Mouse (Mus musculus) forebrain, embryonic 14.5 days (tissue): ENCODE results near the gene Gm8113. TPM values are rescaled to one million over a fixed set of nuclear protein-coding genes. Genes with fewer than 3 reads are reported as not detected.
"Not testable (repeated sequence)": the region's sequence is repeated elsewhere in the genome, so short reads cannot be mapped to it uniquely, and the experiment has no call there.

Experiments used
- ATAC-seq: fragments of 200-750 bp; cut with Nextera tagmentation; 2 replicates; pipeline ENCODE4 v1.8.0; 2017; ENCODE audit warnings: mild to moderate bottlenecking, moderate library complexity
- DNase-seq: peaks from one replicate; pipeline ENCODE4 v3.0.0-alpha.2; 2015; ENCODE audit warnings: low spot score
- H3K27ac ChIP-seq: fragments of 300-500 bp; sonication (generic); 2 replicates; pipeline ENCODE4 v1.5.1; 2014; ENCODE audit warnings: low read depth, mild to moderate bottlenecking, control low read depth, low read length, moderate library complexity
- H3K27me3 ChIP-seq: fragments of 300-500 bp; sonication (generic); replicated peaks from 2 replicates; pipeline ENCODE4 v1.6.1; 2014; ENCODE audit warnings: low read length, control low read depth, mixed read lengths; ENCODE audit not compliant: control insufficient read depth, insufficient read depth
- H3K36me3 ChIP-seq: fragments of 300-500 bp; sonication (generic); 2 replicates; pipeline ENCODE4 v1.6.1; 2014; ENCODE audit warnings: low read length, control low read depth; ENCODE audit not compliant: control insufficient read depth, insufficient read depth
- H3K4me1 ChIP-seq: fragments of 300-500 bp; sonication (generic); 2 replicates; pipeline ENCODE4 v1.6.1; 2014; ENCODE audit warnings: antibody characterized with exemption, low read length, control low read depth; ENCODE audit not compliant: control insufficient read depth, insufficient read depth
- H3K4me2 ChIP-seq: fragments of 300-500 bp; sonication (generic); 2 replicates; pipeline ENCODE4 v1.6.1; 2014; ENCODE audit warnings: mild to moderate bottlenecking, control low read depth, low read length
- H3K4me3 ChIP-seq: fragments of 300-500 bp; sonication (generic); 2 replicates; pipeline ENCODE4 v1.5.1; 2014; ENCODE audit warnings: low read depth, low read length, control low read depth
- H3K9ac ChIP-seq: fragments of 300-500 bp; sonication (generic); 2 replicates; pipeline ENCODE4 v1.6.1; 2014; ENCODE audit warnings: mild to moderate bottlenecking, low read length, control low read depth, moderate library complexity
- H3K9me3 ChIP-seq: fragments of 300-500 bp; sonication (generic); replicated peaks from 2 replicates; pipeline ENCODE4 v1.6.1; 2016; ENCODE audit warnings: low read length, control low read depth, mixed read lengths; ENCODE audit not compliant: control insufficient read depth
- WGBS: fragments of 180-500 bp; shearing (Covaris S2); extraction: QIAGEN DNeasy Blood & Tissue Kit; methylation state at CpG from one replicate; pipeline ENCODE4 v1.1.7; 2014; 5-methylcytosine and 5-hydroxymethylcytosine counted together
- polyA plus RNA-seq: library from polyadenylated mRNA; unstranded; fragments of >200 nt; fragmentation: Nextera tagmentation; extraction: Ambion mirVana; gene quantifications from 2 replicates; pipeline ENCODE4 v1.2.1, GENCODE M21; 2014

Gm8113 gene
- polyA plus RNA-seq, result 6.0 and 6.2 TPM in 2 replicates

- ATAC-seq, result peak; percentile 99
Observed at GRCm38 (mm10) chr14:43924688-43925403, at the start of gene Gm8113. Gene Gm8113 (plus strand): TSS chr14:43925390.

GRCm38 (mm10) chr14:43875417-43875816, 49.8 kb upstream of the Gm8113 start, which contains the start of gene Ear1:
Gene Ear1 (minus strand): TSS chr14:43875517.
- DNase-seq, H3K36me3 ChIP-seq, ATAC-seq, H3K9ac ChIP-seq, H3K4me2 ChIP-seq, H3K4me3 ChIP-seq, H3K4me1 ChIP-seq, H3K27ac ChIP-seq, H3K27me3 ChIP-seq, H3K9me3 ChIP-seq: not testable (repeated sequence)
- WGBS, result no CpG with 5 or more reads among the region's 3 CpGs

More at GRCm38 (mm10) chr14:43924688-43925403, at the start of gene Gm8113:
- Histone ChIP-seq H3K4me2 (peak within 1 kb of the TSS; percentile 43), H3K4me3 (peak within 1 kb of the TSS; percentile 42), H3K27ac (peak within 1 kb of the TSS; percentile 77), H3K9ac (peak within 1 kb of the TSS; percentile 65)
- not testable (repeated sequence) for H3K36me3 ChIP-seq, H3K9me3 ChIP-seq, H3K4me1 ChIP-seq, H3K27me3 ChIP-seq
- peak; percentile 92 for DNase-seq
- WGBS, result 8% methylated on average over 10 of the region's 10 CpGs

- 70% methylated on average over 1 of the region's 2 CpGs for WGBS
Observed at GRCm38 (mm10) chr14:43877789-43878188, 47.4 kb upstream of the Gm8113 start.

GRCm38 (mm10) chr14:43879966-43880545, 45.1 kb upstream of the Gm8113 start:
- H3K9me3 ChIP-seq, H3K4me3 ChIP-seq, H3K4me1 ChIP-seq, H3K9ac ChIP-seq, H3K27me3 ChIP-seq, DNase-seq, H3K4me2 ChIP-seq, ATAC-seq, H3K36me3 ChIP-seq, H3K27ac ChIP-seq: not testable (repeated sequence)
- whole genome bisulfite sequencing, result 90% methylated on average over 5 of the region's 5 CpGs

More at GRCm38 (mm10) chr14:43877789-43878188, 47.4 kb upstream of the Gm8113 start:
- H3K4me3 ChIP-seq, DNase-seq, H3K36me3 ChIP-seq, H3K4me1 ChIP-seq, H3K27me3 ChIP-seq, H3K9me3 ChIP-seq, H3K4me2 ChIP-seq, H3K9ac ChIP-seq, H3K27ac ChIP-seq, ATAC-seq: not testable (repeated sequence)

GRCm38 (mm10) chr14:43886235-43886634, 39.0 kb upstream of the Gm8113 start:
- not testable (repeated sequence) for H3K4me1 ChIP-seq, DNase-seq, H3K27me3 ChIP-seq, H3K9me3 ChIP-seq, H3K27ac ChIP-seq, H3K4me3 ChIP-seq, H3K4me2 ChIP-seq, ATAC-seq, H3K36me3 ChIP-seq, H3K9ac ChIP-seq
- WGBS, result 47% methylated on average over 1 of the region's 1 CpGs

GRCm38 (mm10) chr14:43891288-43891687, 33.9 kb upstream of the Gm8113 start:
- ATAC-seq, H3K4me1 ChIP-seq, H3K4me2 ChIP-seq, H3K9ac ChIP-seq, H3K27me3 ChIP-seq, H3K9me3 ChIP-seq, H3K4me3 ChIP-seq, H3K27ac ChIP-seq, H3K36me3 ChIP-seq, DNase-seq: not testable (repeated sequence)
- WGBS, result 71% methylated on average over 1 of the region's 1 CpGs

GRCm38 (mm10) chr14:43895357-43895756, 29.8 kb upstream of the Gm8113 start:
- H3K9ac ChIP-seq, ATAC-seq, H3K36me3 ChIP-seq, H3K27me3 ChIP-seq, H3K4me1 ChIP-seq, H3K4me2 ChIP-seq, DNase-seq, H3K27ac ChIP-seq, H3K4me3 ChIP-seq, H3K9me3 ChIP-seq: not testable (repeated sequence)
- WGBS, result 43% methylated on average over 1 of the region's 2 CpGs

GRCm38 (mm10) chr14:43898577-43898976, 26.6 kb upstream of the Gm8113 start:
- not testable (repeated sequence) for H3K9me3 ChIP-seq

GRCm38 (mm10) chr14:43918214-43918613, 7.0 kb upstream of the Gm8113 start:
- H3K9me3 ChIP-seq, H3K36me3 ChIP-seq, H3K27me3 ChIP-seq, H3K4me2 ChIP-seq, ATAC-seq, H3K9ac ChIP-seq, H3K4me1 ChIP-seq, H3K27ac ChIP-seq, DNase-seq, H3K4me3 ChIP-seq: not testable (repeated sequence)

More at GRCm38 (mm10) chr14:43898577-43898976, 26.6 kb upstream of the Gm8113 start:
- ATAC-seq, H3K27ac ChIP-seq, H3K27me3 ChIP-seq, H3K4me1 ChIP-seq, H3K4me2 ChIP-seq, H3K9ac ChIP-seq, H3K36me3 ChIP-seq, H3K4me3 ChIP-seq, DNase-seq: not testable (repeated sequence)
- 86% methylated on average over 3 of the region's 3 CpGs for WGBS
